Mouse (Mus musculus): ENCODE results near the gene Fip1l1. TPM values are rescaled to one million over a fixed set of nuclear protein-coding genes. Genes with fewer than 3 reads are reported as not detected.

Fip1l1 gene
- total and polyA plus RNA-seq, 3 experiments: 72.0 to 171 (median 83.1) TPM

DNA sequence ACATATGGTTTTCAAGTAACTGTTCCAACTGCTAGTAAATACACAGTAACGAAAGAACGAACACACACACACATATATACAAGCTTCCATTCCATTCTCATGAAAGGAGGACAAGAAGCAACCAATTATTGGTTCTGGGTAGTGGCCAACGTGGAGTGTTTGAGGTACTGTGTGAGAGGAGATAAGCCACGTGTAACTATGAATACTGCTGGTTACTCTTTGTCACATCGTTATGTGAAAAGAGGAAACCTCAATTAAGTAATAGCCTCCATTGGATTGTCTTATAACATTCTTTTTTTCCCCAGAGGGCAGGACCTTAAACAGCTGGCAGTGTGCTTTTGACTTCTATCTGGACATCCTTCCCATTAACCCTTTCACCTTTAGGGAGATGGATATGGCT, 8.2 kb upstream of the Fip1l1 start:
- TF ChIP-seq POLR2AphosphoS2 (IDR thresholded peaks at IDR 0.05; ENCODE audit: low read depth, low read length): no peak
- TF ChIP-seq POLR2A (IDR thresholded peaks at IDR 0.05; ENCODE audit: low read depth, low read length): no peak
- TF ChIP-seq MAFK (IDR thresholded peaks at IDR 0.05; ENCODE audit: insufficient replicate concordance, low read length): no peak
- no peak for TF ChIP-seq E2F4 (IDR thresholded peaks at IDR 0.05; ENCODE audit: insufficient replicate concordance, low read depth, low read length)
- no peak for TF ChIP-seq ZC3H11A (IDR thresholded peaks at IDR 0.05; ENCODE audit: low read depth, low read length)
- no peak for TF ChIP-seq JUND (conservative IDR thresholded peaks at IDR 0.05; ENCODE audit: low read depth, low read length)
- no peak for DNase-seq (ENCODE audit: extremely low read depth)
- H3K9ac ChIP-seq (ENCODE audit: insufficient read depth, low read depth): no peak overlapping the region
- H3K27ac ChIP-seq (ENCODE audit: insufficient read depth, low read depth): no peak overlapping the region
- in situ Hi-C loops (cut with MboI; ENCODE audit: low pct_ligation_motif_present, low pct_unique_long_range_greater_than_20kb, low sequenced_read_pairs) (no loop called here), dilution Hi-C loops (cut with MboI; ENCODE audit: extremely low pct_ligation_motif_present, extremely low pct_unique_long_range_greater_than_20kb, low sequenced_read_pairs) (no loop called here)
- H3K4me2 ChIP-seq (ENCODE audit: insufficient read depth, low read depth, poor library complexity, severe bottlenecking): no peak overlapping the region
- H3K9me3 ChIP-seq (replicated peaks; ENCODE audit: low read length): no peaks in the 10 kb centered on the region
- peaks cover 3 to 23% of the 10 kb centered on the region in 2 experiments; a peak in 3 of 4 replicates for H3K4me1 ChIP-seq (ENCODE audit: control insufficient read depth in 1 of 2, insufficient read depth in 2 of 2)
- no peaks in the 10 kb centered on the region; the same call in 1 of the 2 replicates for H3K79me2 ChIP-seq (replicated peaks; ENCODE audit: control insufficient read depth, extremely low read depth, insufficient read depth, poor library complexity, severe bottlenecking)
- no peak overlapping the region for H3K4me3 ChIP-seq (replicated peaks in 1 of 3; ENCODE audit: low read depth in 2 of 3, low read length in 2 of 3, poor library complexity in 1 of 3)
- peaks cover 0 to 16% of the 10 kb centered on the region in 2 experiments for H3K36me3 ChIP-seq (replicated peaks in 1 of 2; ENCODE audit: control insufficient read depth in 1 of 2, insufficient read depth in 1 of 2, low read length in 1 of 2)
- no peaks in the 10 kb centered on the region for H3K27me3 ChIP-seq (replicated peaks)

GRCm38 (mm10) chr5:74530785-74531184, 4.5 kb upstream of the Fip1l1 start:
- H3K4me1 ChIP-seq (ENCODE audit: control insufficient read depth in 1 of 2, insufficient read depth in 2 of 2): peaks cover 5 to 34% of the 10 kb centered on the region in 2 experiments; a peak in 3 of 4 replicates
- H3K27me3 ChIP-seq (replicated peaks): no peaks in the 10 kb centered on the region
- H3K4me3 ChIP-seq (replicated peaks in 1 of 3; ENCODE audit: low read depth in 2 of 3, low read length in 2 of 3, poor library complexity in 1 of 3): peak overlapping the region; percentile 86 to 94 (median 92)
- TF ChIP-seq MXI1 (IDR thresholded peaks at IDR 0.05; ENCODE audit: low read depth, low read length) (no peak), TBP (conservative IDR thresholded peaks at IDR 0.05; ENCODE audit: low read depth, low read length) (no peak), ETS1 (conservative IDR thresholded peaks at IDR 0.05; ENCODE audit: low read depth, low read length) (no peak), MAX (IDR thresholded peaks at IDR 0.05; ENCODE audit: low read length) (no peak), IRF4 (IDR thresholded peaks at IDR 0.05; ENCODE audit: low read depth, low read length) (no peak), MYC (IDR thresholded peaks at IDR 0.05; ENCODE audit: low read depth, low read length) (no peak), JUN (IDR thresholded peaks at IDR 0.05; ENCODE audit: insufficient read depth, low read depth, low read length) (no peak), MEF2A (IDR thresholded peaks at IDR 0.05; ENCODE audit: borderline replicate concordance, low read depth, low read length) (no peak), RAD21 (IDR thresholded peaks at IDR 0.05; ENCODE audit: low read depth, low read length) (no peak)
- dilution Hi-C loops (cut with MboI; ENCODE audit: extremely low pct_ligation_motif_present, extremely low pct_unique_long_range_greater_than_20kb, low sequenced_read_pairs): no loop called here
- no peak overlapping the region for H3K27ac ChIP-seq (ENCODE audit: insufficient read depth, low read depth)
- H3K36me3 ChIP-seq (replicated peaks in 1 of 2; ENCODE audit: control insufficient read depth in 1 of 2, insufficient read depth in 1 of 2, low read length in 1 of 2): peaks cover 0 to 8% of the 10 kb centered on the region in 2 experiments
- no peak for DNase-seq (ENCODE audit: extremely low read depth)
- no peaks in the 10 kb centered on the region for H3K9me3 ChIP-seq (replicated peaks; ENCODE audit: low read length)
- peaks cover 4% of the 10 kb centered on the region; the same call in 1 of the 2 replicates for H3K79me2 ChIP-seq (replicated peaks; ENCODE audit: control insufficient read depth, extremely low read depth, insufficient read depth, poor library complexity, severe bottlenecking)
- in situ Hi-C loops (cut with MboI; ENCODE audit: low pct_ligation_motif_present, low pct_unique_long_range_greater_than_20kb, low sequenced_read_pairs): no loop called here
- H3K4me2 ChIP-seq (ENCODE audit: insufficient read depth, low read depth, poor library complexity, severe bottlenecking): peak overlapping the region; percentile 55
- peak overlapping the region; percentile 42 for H3K9ac ChIP-seq (ENCODE audit: insufficient read depth, low read depth)
